Mouse (Mus musculus): ENCODE results near the gene 1700024G13Rik. TPM values are rescaled to one million over a fixed set of nuclear protein-coding genes. Genes with fewer than 3 reads are reported as not detected.
"Not testable (repeated sequence)": the region's sequence is repeated elsewhere in the genome, so short reads cannot be mapped to it uniquely, and the experiment has no call there.

The 1700024G13Rik gene
- 0.17 and 0.30 TPM in 2 replicates for polyA plus RNA-seq (2015; fragmentation: Nextera tagmentation; extraction: Ambion mirVana)

DNA sequence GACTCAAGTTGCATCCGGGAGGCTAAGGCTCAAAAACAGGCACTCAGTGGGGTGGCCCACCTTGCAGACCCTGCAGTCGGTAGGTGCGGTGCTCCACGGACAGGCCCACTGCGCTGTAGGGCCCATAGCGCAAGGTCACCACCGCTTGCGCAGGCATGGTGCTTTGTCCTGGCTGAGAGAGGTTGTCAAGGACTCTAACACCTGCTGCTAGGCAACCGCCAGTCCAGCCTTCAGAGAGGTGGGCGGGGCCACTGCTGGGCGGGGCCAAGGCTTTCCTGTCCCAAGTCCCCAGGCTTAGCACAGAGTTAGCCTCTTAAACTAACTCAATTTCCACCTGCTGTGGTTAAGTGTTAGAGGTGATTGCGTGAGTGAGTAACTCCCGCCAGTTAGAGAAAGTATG lies at the start of gene 1700024G13Rik:
1700024G13Rik (minus strand) TSS at position 196 of the 400 bp plus-strand sequence.
- Histone ChIP-seq H3K9ac (ENCODE audit: low read length) (no peak within 1 kb of the TSS), H3K4me1 (ENCODE audit: control insufficient read depth, insufficient read depth, low read length) (no peaks in the 10 kb centered on the region), H3K36me3 (ENCODE audit: control insufficient read depth, insufficient read depth) (no peaks in the 10 kb centered on the region), H3K27ac (ENCODE audit: low read length) (no peak within 1 kb of the TSS), H3K9me3 (replicated peaks; ENCODE audit: control insufficient read depth, low read length) (no peaks in the 10 kb centered on the region), H3K27me3 (ENCODE audit: control insufficient read depth, insufficient read depth, low read length) (peaks cover 6% of the 10 kb centered on the region; the same call in 1 of the 2 replicates), H3K4me2 (ENCODE audit: low read depth, low read length) (no peak within 1 kb of the TSS; the same call in 1 of the 2 replicates), H3K4me3 (ENCODE audit: low read length) (no peak within 1 kb of the TSS)
- ATAC-seq (replicated peaks; ENCODE audit: extremely low read depth, insufficient read depth, low FRiP score): peak; percentile 65; the same call in 1 of the 2 replicates
- WGBS: 4% methylated on average over 13 of the region's 13 CpGs

DNA sequence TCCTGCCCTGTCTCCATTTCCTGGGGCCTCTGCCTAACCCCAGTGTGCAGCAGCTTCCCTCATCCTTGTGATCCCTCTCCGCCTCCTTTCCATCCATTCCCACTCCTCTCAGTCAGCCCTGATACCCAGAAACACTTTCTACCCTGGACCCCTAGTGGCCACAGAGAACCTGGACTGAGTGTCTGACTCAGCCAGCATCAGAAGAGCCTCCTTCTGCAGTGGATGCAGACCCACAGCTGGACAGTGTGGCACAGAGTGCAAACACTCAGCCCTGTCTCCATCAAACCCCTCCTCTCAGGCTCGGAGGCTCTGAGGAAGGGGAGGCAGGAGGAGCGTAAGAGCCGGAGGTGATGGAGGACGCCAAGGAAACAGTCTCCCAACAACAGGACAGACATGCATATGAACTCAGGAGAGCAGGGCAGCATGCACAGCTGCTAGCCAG lies 49.2 kb upstream of the 1700024G13Rik start:
- Histone ChIP-seq H3K4me2 (ENCODE audit: low read depth, low read length) (no peak overlapping the region), H3K4me1 (ENCODE audit: control insufficient read depth, insufficient read depth, low read length) (no peaks in the 10 kb centered on the region), H3K36me3 (ENCODE audit: control insufficient read depth, insufficient read depth) (no peaks in the 10 kb centered on the region), H3K27me3 (ENCODE audit: control insufficient read depth, insufficient read depth, low read length) (peaks cover 3% of the 10 kb centered on the region; the same call in 1 of the 2 replicates), H3K27ac (ENCODE audit: low read length) (no peak overlapping the region), H3K4me3 (ENCODE audit: low read length) (no peak overlapping the region), H3K9ac (ENCODE audit: low read length) (no peak overlapping the region), H3K9me3 (replicated peaks; ENCODE audit: control insufficient read depth, low read length) (no peaks in the 10 kb centered on the region)
- 41% methylated on average over 5 of the region's 5 CpGs for WGBS
- ATAC-seq (replicated peaks; ENCODE audit: extremely low read depth, insufficient read depth, low FRiP score): no peak

DNA sequence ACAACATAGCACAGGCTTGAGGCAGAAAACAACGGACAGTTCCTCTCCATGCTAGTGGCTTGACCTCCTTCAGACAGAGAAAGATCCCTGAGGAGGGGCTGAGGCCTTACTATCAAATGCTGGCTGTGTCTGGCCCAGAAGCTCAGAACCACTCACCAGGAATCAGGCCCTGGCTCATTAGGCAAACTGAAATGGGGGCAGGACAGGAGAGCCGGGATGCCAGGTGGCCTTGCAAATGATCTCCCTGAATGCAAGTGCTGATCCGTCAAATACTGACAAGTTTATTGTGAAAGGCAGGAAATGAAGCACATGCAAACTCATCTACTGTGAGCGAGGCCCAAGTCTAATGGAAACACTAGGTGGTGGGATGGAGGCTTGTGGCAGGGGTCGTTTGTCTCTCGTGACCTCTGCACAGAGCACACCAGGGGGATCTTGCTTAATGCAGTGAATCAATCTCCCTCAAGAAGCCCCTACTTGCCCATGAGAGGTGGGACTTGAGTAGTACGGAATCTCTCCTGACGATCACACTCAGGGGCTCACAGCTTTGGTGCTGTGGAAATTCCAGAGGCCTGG lies 40.9 kb upstream of the 1700024G13Rik start:
- no peak for ATAC-seq (replicated peaks; ENCODE audit: extremely low read depth, insufficient read depth, low FRiP score)
- no peak overlapping the region for H3K9ac ChIP-seq (ENCODE audit: low read length)
- H3K9me3 ChIP-seq (replicated peaks; ENCODE audit: control insufficient read depth, low read length): no peaks in the 10 kb centered on the region
- no peak overlapping the region for H3K4me3 ChIP-seq (ENCODE audit: low read length)
- 41% methylated on average over 8 of the region's 8 CpGs for WGBS
- no peaks in the 10 kb centered on the region for H3K36me3 ChIP-seq (ENCODE audit: control insufficient read depth, insufficient read depth)
- H3K4me1 ChIP-seq (ENCODE audit: control insufficient read depth, insufficient read depth, low read length): no peaks in the 10 kb centered on the region
- H3K27ac ChIP-seq (ENCODE audit: low read length): no peak overlapping the region
- H3K4me2 ChIP-seq (ENCODE audit: low read depth, low read length): no peak overlapping the region
- no peaks in the 10 kb centered on the region for H3K27me3 ChIP-seq (ENCODE audit: control insufficient read depth, insufficient read depth, low read length)

DNA sequence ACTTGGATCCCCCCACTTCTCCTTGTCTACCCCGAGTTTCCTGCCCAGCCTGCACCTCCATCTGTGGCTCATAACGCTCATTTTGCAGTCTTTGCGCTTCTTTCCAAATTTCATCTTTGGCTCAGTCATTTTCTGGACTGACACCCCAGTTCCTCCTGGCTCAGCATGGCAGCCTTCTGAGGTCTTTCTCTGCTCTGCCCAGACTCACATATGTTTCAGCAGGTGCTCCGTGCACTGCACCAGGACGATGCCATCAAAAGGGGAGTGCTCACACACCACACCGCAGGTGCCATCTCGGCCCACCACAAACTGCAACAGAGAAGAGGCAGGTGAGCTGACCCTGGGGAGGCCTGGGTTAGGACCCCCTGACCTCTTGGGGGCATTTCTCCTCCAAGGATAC lies 35.8 kb upstream of the 1700024G13Rik start:
- Histone ChIP-seq H3K4me3 (ENCODE audit: low read length) (no peak overlapping the region), H3K4me1 (ENCODE audit: control insufficient read depth, insufficient read depth, low read length) (no peaks in the 10 kb centered on the region), H3K9ac (ENCODE audit: low read length) (no peak overlapping the region), H3K36me3 (ENCODE audit: control insufficient read depth, insufficient read depth) (no peaks in the 10 kb centered on the region), H3K27me3 (ENCODE audit: control insufficient read depth, insufficient read depth, low read length) (no peaks in the 10 kb centered on the region), H3K4me2 (ENCODE audit: low read depth, low read length) (no peak overlapping the region), H3K9me3 (replicated peaks; ENCODE audit: control insufficient read depth, low read length) (no peaks in the 10 kb centered on the region), H3K27ac (ENCODE audit: low read length) (no peak overlapping the region)
- no peak for ATAC-seq (replicated peaks; ENCODE audit: extremely low read depth, insufficient read depth, low FRiP score)
- 80% methylated on average over 7 of the region's 7 CpGs for WGBS

GRCm38 (mm10) chr14:32418747-32419146 lies 30.6 kb upstream of the 1700024G13Rik start:
- Histone ChIP-seq H3K9ac (ENCODE audit: low read length) (no peak overlapping the region), H3K27me3 (ENCODE audit: control insufficient read depth, insufficient read depth, low read length) (no peaks in the 10 kb centered on the region), H3K9me3 (replicated peaks; ENCODE audit: control insufficient read depth, low read length) (peaks cover 6% of the 10 kb centered on the region; the same call in 1 of the 2 replicates), H3K4me2 (ENCODE audit: low read depth, low read length) (no peak overlapping the region), H3K4me3 (ENCODE audit: low read length) (no peak overlapping the region), H3K36me3 (ENCODE audit: control insufficient read depth, insufficient read depth) (no peaks in the 10 kb centered on the region), H3K4me1 (ENCODE audit: control insufficient read depth, insufficient read depth, low read length) (no peaks in the 10 kb centered on the region), H3K27ac (ENCODE audit: low read length) (no peak overlapping the region)
- ATAC-seq (replicated peaks; ENCODE audit: extremely low read depth, insufficient read depth, low FRiP score): no peak
- WGBS: 81% methylated on average over 11 of the region's 11 CpGs

GRCm38 (mm10) chr14:32412075-32412474 lies 23.9 kb upstream of the 1700024G13Rik start:
- Histone ChIP-seq H3K27me3 (ENCODE audit: control insufficient read depth, insufficient read depth, low read length) (no peaks in the 10 kb centered on the region), H3K9me3 (replicated peaks; ENCODE audit: control insufficient read depth, low read length) (0 out of 2 replicates have a peak, but pooled peaks cover 1% of the 10 kb centered on the region), H3K27ac (ENCODE audit: low read length) (no peak overlapping the region), H3K4me1 (ENCODE audit: control insufficient read depth, insufficient read depth, low read length) (no peaks in the 10 kb centered on the region), H3K36me3 (ENCODE audit: control insufficient read depth, insufficient read depth) (no peaks in the 10 kb centered on the region), H3K9ac (ENCODE audit: low read length) (no peak overlapping the region), H3K4me3 (ENCODE audit: low read length) (no peak overlapping the region), H3K4me2 (ENCODE audit: low read depth, low read length) (no peak overlapping the region)
- ATAC-seq (replicated peaks; ENCODE audit: extremely low read depth, insufficient read depth, low FRiP score): no peak
- WGBS: 74% methylated on average over 5 of the region's 5 CpGs

GRCm38 (mm10) chr14:32410084-32410483 lies 21.9 kb upstream of the 1700024G13Rik start:
- no peaks in the 10 kb centered on the region for H3K4me1 ChIP-seq (ENCODE audit: control insufficient read depth, insufficient read depth, low read length)
- H3K4me3 ChIP-seq (ENCODE audit: low read length): no peak overlapping the region
- ATAC-seq (replicated peaks; ENCODE audit: extremely low read depth, insufficient read depth, low FRiP score): no peak
- no peak overlapping the region for H3K4me2 ChIP-seq (ENCODE audit: low read depth, low read length)
- H3K36me3 ChIP-seq (ENCODE audit: control insufficient read depth, insufficient read depth): no peaks in the 10 kb centered on the region
- WGBS: 83% methylated on average over 5 of the region's 5 CpGs
- no peak overlapping the region for H3K27ac ChIP-seq (ENCODE audit: low read length)
- H3K9me3 ChIP-seq (replicated peaks; ENCODE audit: control insufficient read depth, low read length): no peaks in the 10 kb centered on the region
- H3K9ac ChIP-seq (ENCODE audit: low read length): no peak overlapping the region
- no peaks in the 10 kb centered on the region for H3K27me3 ChIP-seq (ENCODE audit: control insufficient read depth, insufficient read depth, low read length)

DNA sequence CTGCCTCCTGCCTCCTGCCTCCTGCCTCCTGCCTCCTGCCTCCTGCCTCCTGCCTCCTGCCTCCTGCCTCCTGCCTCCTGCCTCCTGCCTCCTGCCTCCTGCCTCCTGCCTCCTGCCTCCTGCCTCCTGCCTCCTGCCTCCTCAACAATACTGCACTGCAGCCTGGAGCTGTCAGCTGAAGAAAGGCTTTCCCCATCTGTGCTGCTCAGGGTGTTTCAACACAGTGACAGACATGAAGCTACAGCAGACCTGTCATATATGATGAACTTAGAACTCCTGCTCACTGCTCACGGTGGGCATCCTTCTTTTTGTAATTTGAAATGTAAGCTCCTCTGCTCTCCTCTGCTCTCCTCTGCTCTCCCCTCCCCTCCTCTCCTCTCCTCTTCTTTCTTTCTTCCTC lies 17.2 kb upstream of the 1700024G13Rik start:
- H3K27ac ChIP-seq (ENCODE audit: low read length); H3K36me3 ChIP-seq (ENCODE audit: control insufficient read depth, insufficient read depth); H3K4me1 ChIP-seq (ENCODE audit: control insufficient read depth, insufficient read depth, low read length); H3K9ac ChIP-seq (ENCODE audit: low read length); ATAC-seq (replicated peaks; ENCODE audit: extremely low read depth, insufficient read depth, low FRiP score); H3K9me3 ChIP-seq (replicated peaks; ENCODE audit: control insufficient read depth, low read length); H3K4me3 ChIP-seq (ENCODE audit: low read length); H3K27me3 ChIP-seq (ENCODE audit: control insufficient read depth, insufficient read depth, low read length); H3K4me2 ChIP-seq (ENCODE audit: low read depth, low read length): not testable (repeated sequence)
- 41% methylated on average over 1 of the region's 1 CpGs for WGBS

DNA sequence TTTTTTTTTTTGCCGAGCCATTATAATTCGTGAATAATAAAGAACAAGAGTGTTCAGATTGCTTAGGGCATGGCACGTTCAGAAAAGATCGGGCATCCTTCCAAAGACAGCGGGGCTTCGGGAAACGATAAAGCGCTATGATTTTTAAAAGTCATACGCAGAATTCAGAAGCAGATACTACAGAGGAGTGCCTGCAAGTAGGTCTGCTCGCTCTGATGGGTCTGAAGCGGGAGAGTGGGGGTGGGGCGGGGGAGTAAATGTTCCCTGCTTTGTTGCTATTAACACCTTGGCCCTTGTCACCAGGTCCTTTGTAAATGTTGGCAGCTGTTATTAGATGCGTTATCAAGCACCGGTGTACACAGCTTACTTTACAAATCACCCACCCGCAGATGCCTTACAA lies 6.6 kb downstream of the 1700024G13Rik start:
- Histone ChIP-seq H3K4me3 (ENCODE audit: low read length) (peak overlapping the region; percentile 15; the same call in 1 of the 2 replicates), H3K9ac (ENCODE audit: low read length) (no peak overlapping the region), H3K4me1 (ENCODE audit: control insufficient read depth, insufficient read depth, low read length) (peaks cover 11% of the 10 kb centered on the region), H3K27me3 (ENCODE audit: control insufficient read depth, insufficient read depth, low read length) (peaks cover 23% of the 10 kb centered on the region), H3K4me2 (ENCODE audit: low read depth, low read length) (peak overlapping the region; percentile 45), H3K27ac (ENCODE audit: low read length) (no peak overlapping the region), H3K9me3 (replicated peaks; ENCODE audit: control insufficient read depth, low read length) (no peaks in the 10 kb centered on the region), H3K36me3 (ENCODE audit: control insufficient read depth, insufficient read depth) (no peaks in the 10 kb centered on the region)
- 24% methylated on average over 15 of the region's 15 CpGs for WGBS
- no peak for ATAC-seq (replicated peaks; ENCODE audit: extremely low read depth, insufficient read depth, low FRiP score)

All from heart, embryonic 16.5 days (tissue).